Mouse (Mus musculus): ENCODE measurements around the gene Ache. TPM values are rescaled to one million over a fixed set of nuclear protein-coding genes. Genes with fewer than 3 reads are reported as not detected.

Ache gene
- polyA plus RNA-seq, 1 experiment from 2014 or later = 103 TPM

GRCm38 (mm10) chr5:137288999-137289470 lies 1.7 kb downstream of the Ache start:
- Histone ChIP-seq H3K36me3 (no peaks in the 10 kb centered on the region), H3K9me3 (replicated peaks) (no peaks in the 10 kb centered on the region), H3K4me3 (replicated peaks) (peak overlapping the region; percentile 56), H3K27ac (replicated peaks) (0 out of 2 replicates have a peak overlapping the region, but pooled peaks have one; percentile 56), H3K9ac (replicated peaks) (peak overlapping the region; percentile 29), H3K27me3 (replicated peaks) (peaks cover 25% of the 10 kb centered on the region), H3K4me1 (peaks cover 65% of the 10 kb centered on the region), H3K4me2 (peak overlapping the region; percentile 93)
- ATAC-seq (ENCODE audit: low FRiP score) = no peak
- 2% methylated on average over 25 of the region's 25 CpGs for WGBS

GRCm38 (mm10) chr5:137289591-137290365 lies 2.5 kb downstream of the Ache start:
- Histone ChIP-seq H3K9ac (replicated peaks) (peak overlapping the region; percentile 29), H3K27ac (replicated peaks) (0 out of 2 replicates have a peak overlapping the region, but pooled peaks have one; percentile 5), H3K9me3 (replicated peaks) (no peaks in the 10 kb centered on the region), H3K4me1 (peaks cover 68% of the 10 kb centered on the region), H3K4me3 (replicated peaks) (peak overlapping the region; percentile 56), H3K27me3 (replicated peaks) (peaks cover 25% of the 10 kb centered on the region), H3K36me3 (no peaks in the 10 kb centered on the region), H3K4me2 (peak overlapping the region; percentile 93)
- WGBS = 58% methylated on average over 13 of the region's 13 CpGs
- ATAC-seq (ENCODE audit: low FRiP score) = no peak

GRCm38 (mm10) chr5:137290677-137291076 lies 3.4 kb downstream of the Ache start:
- 18% methylated on average over 15 of the region's 15 CpGs for WGBS
- H3K9me3 ChIP-seq (replicated peaks) = no peaks in the 10 kb centered on the region
- H3K9ac ChIP-seq (replicated peaks) = 0 out of 2 replicates have a peak overlapping the region, but pooled peaks have one; percentile 1
- H3K4me1 ChIP-seq = peaks cover 76% of the 10 kb centered on the region
- H3K4me3 ChIP-seq (replicated peaks) = peak overlapping the region; percentile 12
- ATAC-seq (ENCODE audit: low FRiP score) = no peak
- peaks cover 25% of the 10 kb centered on the region for H3K27me3 ChIP-seq (replicated peaks)
- H3K4me2 ChIP-seq = peak overlapping the region; percentile 93
- no peak overlapping the region for H3K27ac ChIP-seq (replicated peaks)
- H3K36me3 ChIP-seq = peaks cover 6% of the 10 kb centered on the region

GRCm38 (mm10) chr5:137291381-137291926 lies 4.1 kb downstream of the Ache start:
- Histone ChIP-seq H3K4me3 (replicated peaks) (no peak overlapping the region), H3K27ac (replicated peaks) (no peak overlapping the region), H3K9ac (replicated peaks) (no peak overlapping the region), H3K27me3 (replicated peaks) (peaks cover 25% of the 10 kb centered on the region), H3K4me1 (peaks cover 68% of the 10 kb centered on the region), H3K9me3 (replicated peaks) (no peaks in the 10 kb centered on the region), H3K36me3 (peaks cover 14% of the 10 kb centered on the region), H3K4me2 (no peak overlapping the region)
- WGBS = 74% methylated on average over 15 of the region's 15 CpGs
- no peak for ATAC-seq (ENCODE audit: low FRiP score)

GRCm38 (mm10) chr5:137293282-137293681 lies 6.0 kb downstream of the Ache start:
- peak overlapping the region; percentile 96 for H3K4me2 ChIP-seq
- peak overlapping the region; percentile 67 for H3K9ac ChIP-seq (replicated peaks)
- peak overlapping the region; percentile 52 for H3K4me3 ChIP-seq (replicated peaks)
- peaks cover 33% of the 10 kb centered on the region for H3K36me3 ChIP-seq
- 0 out of 2 replicates have a peak, but pooled peaks have one; percentile 6 for ATAC-seq (ENCODE audit: low FRiP score)
- H3K27ac ChIP-seq (replicated peaks) = peak overlapping the region; percentile 89
- WGBS = 1% methylated on average over 15 of the region's 15 CpGs
- H3K9me3 ChIP-seq (replicated peaks) = no peaks in the 10 kb centered on the region
- H3K4me1 ChIP-seq = peaks cover 52% of the 10 kb centered on the region
- H3K27me3 ChIP-seq (replicated peaks) = peaks cover 25% of the 10 kb centered on the region

GRCm38 (mm10) chr5:137293839-137294743 lies 6.8 kb downstream of the Ache start, which contains the start of gene Ufsp1:
Gene Ufsp1 (plus strand): TSS chr5:137294629.
- Histone ChIP-seq H3K4me3 (replicated peaks) (peak within 1 kb of the TSS; percentile 52), H3K4me1 (peaks cover 45% of the 10 kb centered on the region), H3K27ac (replicated peaks) (peak within 1 kb of the TSS; percentile 89), H3K9me3 (replicated peaks) (no peaks in the 10 kb centered on the region), H3K4me2 (peak within 1 kb of the TSS; percentile 96), H3K36me3 (peaks cover 41% of the 10 kb centered on the region), H3K27me3 (replicated peaks) (peaks cover 24% of the 10 kb centered on the region), H3K9ac (replicated peaks) (peak within 1 kb of the TSS; percentile 78)
- peak; percentile 96 for ATAC-seq (ENCODE audit: low FRiP score)
- WGBS = under 1% methylated on average over 52 of the region's 52 CpGs

- H3K27me3 ChIP-seq (replicated peaks) = peaks cover 18% of the 10 kb centered on the region
- H3K4me1 ChIP-seq = peaks cover 39% of the 10 kb centered on the region
- H3K9ac ChIP-seq (replicated peaks) = peak overlapping the region; percentile 78
- peak; percentile 45 for ATAC-seq (ENCODE audit: low FRiP score)
- H3K36me3 ChIP-seq = peaks cover 47% of the 10 kb centered on the region
- 5% methylated on average over 18 of the region's 18 CpGs for WGBS
- no peaks in the 10 kb centered on the region for H3K9me3 ChIP-seq (replicated peaks)
- H3K4me3 ChIP-seq (replicated peaks) = peak overlapping the region; percentile 52
- peak overlapping the region; percentile 96 for H3K4me2 ChIP-seq
- peak overlapping the region; percentile 89 for H3K27ac ChIP-seq (replicated peaks)
Observed at GRCm38 (mm10) chr5:137294744-137295093, 7.4 kb downstream of the Ache start.

GRCm38 (mm10) chr5:137295296-137295695 lies 8.0 kb downstream of the Ache start:
- WGBS = 83% methylated on average over 9 of the region's 9 CpGs
- no peak for ATAC-seq (ENCODE audit: low FRiP score)
- peak overlapping the region; percentile 96 for H3K4me2 ChIP-seq
- peak overlapping the region; percentile 78 for H3K9ac ChIP-seq (replicated peaks)
- peaks cover 53% of the 10 kb centered on the region for H3K36me3 ChIP-seq
- no peaks in the 10 kb centered on the region for H3K9me3 ChIP-seq (replicated peaks)
- H3K27ac ChIP-seq (replicated peaks) = peak overlapping the region; percentile 89
- H3K4me1 ChIP-seq = peaks cover 33% of the 10 kb centered on the region
- H3K27me3 ChIP-seq (replicated peaks) = peaks cover 12% of the 10 kb centered on the region
- H3K4me3 ChIP-seq (replicated peaks) = peak overlapping the region; percentile 52

GRCm38 (mm10) chr5:137295712-137296111 lies 8.4 kb downstream of the Ache start:
- no peak overlapping the region for H3K4me3 ChIP-seq (replicated peaks)
- H3K27me3 ChIP-seq (replicated peaks) = peaks cover 8% of the 10 kb centered on the region; the same call in 1 of the 2 replicates
- no peak overlapping the region; the same call in 1 of the 2 replicates for H3K27ac ChIP-seq (replicated peaks)
- no peak overlapping the region for H3K9ac ChIP-seq (replicated peaks)
- H3K36me3 ChIP-seq = peaks cover 57% of the 10 kb centered on the region
- peaks cover 29% of the 10 kb centered on the region for H3K4me1 ChIP-seq
- no peak for ATAC-seq (ENCODE audit: low FRiP score)
- 91% methylated on average over 15 of the region's 15 CpGs for WGBS
- no peak overlapping the region for H3K4me2 ChIP-seq
- H3K9me3 ChIP-seq (replicated peaks) = no peaks in the 10 kb centered on the region

GRCm38 (mm10) chr5:137297126-137297525 lies 9.8 kb downstream of the Ache start:
- no peak overlapping the region for H3K4me3 ChIP-seq (replicated peaks)
- H3K27ac ChIP-seq (replicated peaks) = no peak overlapping the region
- no peak overlapping the region for H3K4me2 ChIP-seq
- peaks cover 2% of the 10 kb centered on the region; the same call in 1 of the 2 replicates for H3K27me3 ChIP-seq (replicated peaks)
- H3K9me3 ChIP-seq (replicated peaks) = no peaks in the 10 kb centered on the region
- no peak for ATAC-seq (ENCODE audit: low FRiP score)
- H3K9ac ChIP-seq (replicated peaks) = no peak overlapping the region
- peaks cover 23% of the 10 kb centered on the region for H3K4me1 ChIP-seq
- peaks cover 71% of the 10 kb centered on the region for H3K36me3 ChIP-seq
- WGBS = 93% methylated on average over 14 of the region's 14 CpGs

- no peak overlapping the region for H3K9ac ChIP-seq (replicated peaks)
- no peak overlapping the region for H3K27ac ChIP-seq (replicated peaks)
- peaks cover 88% of the 10 kb centered on the region for H3K36me3 ChIP-seq
- peaks cover 21% of the 10 kb centered on the region for H3K4me1 ChIP-seq
- H3K9me3 ChIP-seq (replicated peaks) = no peaks in the 10 kb centered on the region
- no peak overlapping the region for H3K4me2 ChIP-seq
- no peaks in the 10 kb centered on the region for H3K27me3 ChIP-seq (replicated peaks)
- 97% methylated on average over 7 of the region's 7 CpGs for WGBS
- H3K4me3 ChIP-seq (replicated peaks) = no peak overlapping the region
- ATAC-seq (ENCODE audit: low FRiP score) = no peak
Observed at GRCm38 (mm10) chr5:137299240-137299639, 11.9 kb downstream of the Ache start.
